Mouse (Mus musculus): Measurements from ENCODE around the gene Gm9376.

Gene Gm9376

DNA sequence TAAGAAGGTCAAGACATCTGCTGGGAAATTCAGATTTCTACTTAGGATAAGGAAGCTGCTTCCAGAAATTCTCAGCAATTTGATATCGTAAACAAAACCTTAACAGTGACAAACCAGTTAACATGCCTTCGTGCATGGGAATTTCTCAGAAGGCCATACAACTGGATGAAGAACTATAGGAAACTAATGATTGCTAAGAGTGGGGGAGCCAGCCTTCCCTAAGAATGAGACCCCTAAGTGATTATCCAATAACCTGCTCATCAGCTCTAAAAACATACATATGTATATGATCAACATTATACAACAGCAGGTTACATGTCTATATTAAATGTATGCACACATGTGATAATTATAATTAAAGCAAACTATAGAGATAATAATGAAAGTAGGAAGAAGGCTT lies at the start of gene Gm9376:
Gene Gm9376 (plus strand): TSS at position 301 of the 400 bp plus-strand sequence.
- no peak for ATAC-seq (ENCODE audit: insufficient number of reproducible peaks, low FRiP score, low TSS enrichment)

GRCm38 (mm10) chr14:118220885-118221284 lies 45.9 kb upstream of the Gm9376 start:
- ATAC-seq (ENCODE audit: insufficient number of reproducible peaks, low FRiP score, low TSS enrichment), result no peak

GRCm38 (mm10) chr14:118225061-118225743 lies 41.6 kb upstream of the Gm9376 start:
- no peak for ATAC-seq (ENCODE audit: insufficient number of reproducible peaks, low FRiP score, low TSS enrichment)

GRCm38 (mm10) chr14:118225911-118226310 lies 40.8 kb upstream of the Gm9376 start:
- ATAC-seq (ENCODE audit: insufficient number of reproducible peaks, low FRiP score, low TSS enrichment), result no peak

DNA sequence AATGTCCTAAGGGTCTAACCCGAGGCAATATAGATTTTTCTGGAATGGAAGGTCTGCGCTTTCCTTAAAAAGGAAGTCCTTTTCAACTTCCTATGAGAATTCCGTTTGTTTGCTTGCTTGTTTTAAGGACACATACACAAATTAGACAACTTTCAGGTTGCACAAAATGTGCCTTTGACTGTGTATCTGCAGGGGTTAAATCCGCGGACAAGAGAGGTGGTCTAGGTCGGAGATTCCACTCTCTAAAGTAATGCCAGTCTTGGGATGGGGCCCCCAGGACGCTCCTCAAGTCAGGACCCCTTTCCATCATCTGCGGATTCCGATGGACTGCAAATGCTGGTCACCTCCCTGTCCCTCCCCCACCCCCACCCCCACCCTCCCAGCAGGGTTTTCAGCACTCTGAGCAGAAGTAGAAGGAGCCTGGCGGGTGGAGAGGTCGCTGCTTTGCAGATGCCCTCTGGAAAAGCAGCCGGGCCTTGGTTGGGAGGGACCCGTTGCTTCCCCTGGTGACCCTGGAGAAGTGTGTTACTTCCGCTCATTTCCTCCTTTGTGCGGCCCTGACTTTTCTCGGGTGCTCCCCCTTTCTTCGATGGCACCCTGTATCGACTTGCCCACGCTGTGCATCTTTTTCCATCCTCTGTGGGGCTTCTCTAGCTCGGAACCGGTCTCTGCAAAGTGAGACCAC lies 40.1 kb upstream of the Gm9376 start:
- no peak for ATAC-seq (ENCODE audit: insufficient number of reproducible peaks, low FRiP score, low TSS enrichment)

GRCm38 (mm10) chr14:118232381-118232970 lies 34.3 kb upstream of the Gm9376 start:
- ATAC-seq (ENCODE audit: insufficient number of reproducible peaks, low FRiP score, low TSS enrichment), result no peak

GRCm38 (mm10) chr14:118233786-118234540 lies 32.8 kb upstream of the Gm9376 start:
- ATAC-seq (ENCODE audit: insufficient number of reproducible peaks, low FRiP score, low TSS enrichment), result no peak

DNA sequence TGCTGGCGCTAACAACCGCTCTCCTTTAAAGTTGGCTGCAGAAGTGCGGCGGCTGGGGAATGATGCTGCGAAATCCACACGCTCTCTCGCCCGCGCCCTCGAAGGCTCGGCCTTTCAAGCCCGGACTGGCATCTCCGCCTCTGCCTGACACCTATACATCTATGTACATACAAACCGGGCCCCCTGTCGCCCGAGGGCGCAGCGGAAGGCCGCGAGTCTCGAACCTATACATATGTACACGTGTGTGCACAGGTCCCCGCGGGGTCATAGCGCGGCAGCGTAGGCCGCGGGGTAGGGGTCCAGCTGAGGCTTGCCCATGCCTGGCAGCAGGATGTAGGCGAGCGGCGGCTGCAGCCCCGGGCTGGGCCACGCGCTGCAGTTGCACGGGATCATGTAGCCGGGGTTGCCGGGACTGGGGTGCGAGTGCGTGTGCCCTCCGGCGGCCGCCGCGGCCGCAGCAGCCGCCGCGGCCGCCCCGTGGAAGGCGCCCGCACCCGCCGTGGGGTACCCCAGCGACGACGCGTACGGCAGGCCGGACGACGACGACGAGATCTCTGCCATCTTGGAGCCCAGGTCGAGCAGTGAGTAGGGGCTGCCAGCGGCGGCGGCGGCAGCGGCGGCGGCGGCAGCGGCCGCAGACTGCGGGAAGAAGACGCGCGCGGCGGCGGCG lies 32.1 kb upstream of the Gm9376 start:
- no peak for ATAC-seq (ENCODE audit: insufficient number of reproducible peaks, low FRiP score, low TSS enrichment)

GRCm38 (mm10) chr14:118235361-118235972 lies 31.3 kb upstream of the Gm9376 start:
- ATAC-seq (ENCODE audit: insufficient number of reproducible peaks, low FRiP score, low TSS enrichment), result no peak

- 0 out of 2 replicates have a peak, but pooled peaks have one; percentile 7 for ATAC-seq (ENCODE audit: insufficient number of reproducible peaks, low FRiP score, low TSS enrichment)
Measured at GRCm38 (mm10) chr14:118235973-118236885, 30.5 kb upstream of the Gm9376 start.

DNA sequence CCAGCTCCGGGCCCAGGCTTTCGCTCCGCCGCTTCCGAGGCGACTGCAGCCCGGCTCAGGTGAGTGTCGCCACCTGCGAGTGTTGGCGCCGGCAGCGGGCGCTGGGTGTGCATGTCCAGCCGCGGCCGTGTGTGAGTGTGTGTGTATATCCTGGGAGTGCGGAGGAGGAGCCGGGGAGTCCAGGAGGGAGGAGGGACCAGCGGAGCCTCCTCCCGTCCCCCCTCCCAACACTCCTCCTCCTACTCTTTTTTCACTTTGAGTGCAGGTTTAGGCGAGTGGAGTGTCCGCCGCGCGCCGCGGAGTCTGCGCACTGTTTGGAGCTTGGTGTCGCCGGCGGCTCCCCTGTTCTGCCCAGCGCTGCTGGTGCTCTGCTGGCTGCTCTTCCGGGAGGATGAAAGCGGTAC lies 29.9 kb upstream of the Gm9376 start, which contains the start of gene Sox21:
Gene Sox21 (minus strand): TSS at position 145 of the 404 bp plus-strand sequence.
- ATAC-seq (ENCODE audit: insufficient number of reproducible peaks, low FRiP score, low TSS enrichment), result peak; percentile 9; the same call in 1 of the 2 replicates

- ATAC-seq (ENCODE audit: insufficient number of reproducible peaks, low FRiP score, low TSS enrichment), result no peak
Measured at GRCm38 (mm10) chr14:118237786-118238185, 29.0 kb upstream of the Gm9376 start.

- no peak for ATAC-seq (ENCODE audit: insufficient number of reproducible peaks, low FRiP score, low TSS enrichment)
Measured at GRCm38 (mm10) chr14:118239351-118239750, 27.4 kb upstream of the Gm9376 start.

DNA sequence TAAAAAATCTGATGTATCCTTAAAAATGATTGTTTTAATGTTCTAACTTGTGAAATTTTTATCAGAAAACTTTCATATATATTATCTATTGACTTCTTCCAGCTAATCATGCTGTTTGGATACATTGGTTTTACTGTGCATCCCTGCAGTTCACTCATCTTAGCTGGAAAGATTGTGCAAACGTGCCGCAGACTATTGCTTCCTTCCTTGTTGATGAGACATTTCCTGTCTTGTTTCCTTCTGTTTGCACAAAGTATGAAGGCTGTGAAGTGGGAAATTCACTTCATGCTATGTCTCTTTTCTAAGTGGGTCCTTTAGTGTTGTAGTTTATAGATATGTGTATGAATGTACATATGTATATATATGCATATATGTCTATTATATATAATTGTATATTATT lies 25.3 kb upstream of the Gm9376 start:
- no peak for ATAC-seq (ENCODE audit: insufficient number of reproducible peaks, low FRiP score, low TSS enrichment)

- ATAC-seq (ENCODE audit: insufficient number of reproducible peaks, low FRiP score, low TSS enrichment), result no peak
Measured at GRCm38 (mm10) chr14:118253381-118253780, 13.4 kb upstream of the Gm9376 start.

GRCm38 (mm10) chr14:118268849-118269248 lies 2.1 kb downstream of the Gm9376 start:
- no peak for ATAC-seq (ENCODE audit: insufficient number of reproducible peaks, low FRiP score, low TSS enrichment)

DNA sequence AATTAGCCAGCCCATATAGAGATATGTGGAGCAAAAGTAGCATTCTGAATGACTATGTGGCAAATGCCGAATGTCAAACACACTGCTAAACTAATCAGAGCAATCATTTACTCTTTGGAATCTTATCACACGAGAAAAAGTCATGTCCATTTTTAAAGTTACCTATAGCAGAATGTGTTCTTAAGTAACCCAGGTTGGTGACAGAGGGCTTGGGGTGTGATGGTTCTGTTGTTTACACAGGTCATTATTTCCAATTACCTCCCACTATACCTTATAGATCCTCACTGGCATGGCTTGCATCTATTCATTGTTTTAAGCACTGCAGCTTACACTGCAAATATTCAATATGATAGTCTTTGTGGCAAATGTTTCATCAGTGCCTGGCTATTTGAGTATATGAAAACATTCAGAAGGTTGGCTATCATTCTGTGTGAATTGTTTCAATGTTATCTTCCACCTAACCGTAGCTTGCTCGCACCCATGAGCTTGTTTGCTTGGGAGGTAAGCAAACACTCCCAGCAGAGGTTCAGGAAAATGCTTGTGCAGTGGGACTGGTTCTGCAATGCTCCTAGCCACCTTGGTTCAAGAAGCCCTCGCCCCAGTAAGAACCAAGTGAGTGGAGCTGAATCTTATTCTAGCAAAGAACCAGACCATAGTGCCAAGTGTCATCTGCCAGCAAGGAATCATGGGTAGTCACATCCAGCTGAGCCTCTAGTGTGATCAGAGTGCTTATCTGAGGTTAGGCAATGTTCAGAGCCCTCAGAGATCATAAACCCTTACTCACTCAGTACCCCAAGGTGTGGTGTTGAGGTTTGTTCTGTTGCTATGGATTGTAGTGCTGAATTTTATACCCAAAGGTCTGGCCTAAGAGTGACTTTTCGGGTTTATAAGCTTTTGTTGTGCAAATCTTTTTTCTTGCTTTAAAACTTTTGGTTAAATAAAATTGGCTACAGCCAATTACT lies 6.1 kb downstream of the Gm9376 start:
- ATAC-seq (ENCODE audit: insufficient number of reproducible peaks, low FRiP score, low TSS enrichment), result no peak

Measured in cerebellum, adult (tissue).